In the genomic region with DNA sequence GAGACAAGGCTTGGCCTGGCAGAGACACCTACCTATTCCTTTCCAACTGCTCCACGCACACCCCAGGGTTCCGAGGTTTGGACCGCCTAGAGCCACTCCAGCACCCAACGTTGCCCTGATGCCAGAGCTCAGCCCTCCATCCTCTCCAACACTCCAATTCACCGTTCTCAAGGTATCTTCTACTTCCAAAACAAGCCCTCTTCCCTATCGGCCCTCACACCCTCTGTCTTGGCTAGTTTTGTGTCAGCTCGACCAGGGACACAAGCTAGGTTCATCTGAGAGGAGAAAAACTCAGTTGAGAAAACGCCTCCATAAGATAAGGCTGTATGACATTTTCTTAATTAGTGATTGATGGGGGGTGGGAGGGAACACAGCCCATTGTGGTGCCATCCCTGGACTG, we compare ENCODE assay signal across 8 mouse cellular contexts. TPM values are rescaled to one million over a fixed set of nuclear protein-coding genes. Genes with fewer than 3 reads are reported as not detected.
DNase-seq lines count a peak whose midpoint lies in the region; ATAC-seq and TF ChIP-seq lines count a peak whose summit lies in the region.

A gene (minus strand): TSS at position 101 of the 400 bp plus-strand sequence.

- no peak; the same call in 1 of the 2 replicates for ATAC-seq in forebrain, embryonic 11.5 days (replicated peaks; ENCODE audit: low FRiP score)
- ATAC-seq in hematopoietic stem cell, adult 5-6 weeks (replicated peaks in 1 of 2; ENCODE audit: insufficient read depth in 1 of 2, low FRiP score in 2 of 2, low TSS enrichment in 1 of 2, low read depth in 1 of 2, poor library complexity in 2 of 2, severe bottlenecking in 2 of 2): peak in 1 of 2 experiments; percentile 12; a peak in 1 of 4 replicates
- ATAC-seq in liver, embryonic 11.5 days (replicated peaks; ENCODE audit: low FRiP score): 0 out of 2 replicates have a peak, but pooled peaks have one; percentile 18
- ATAC-seq in stomach, embryonic 16.5 days (ENCODE audit: insufficient read depth, low FRiP score): no peak
- no peak for ATAC-seq in CD4-positive, CD25-positive, alpha-beta regulatory T cell, adult 4 months

- no peak for TF ChIP-seq POLR2A in spleen, adult 2 months (IDR thresholded peaks at IDR 0.05; ENCODE audit: low read depth, low read length)

- H3K36me3 ChIP-seq in spleen, adult 2 months (ENCODE audit: control insufficient read depth, insufficient read depth, low read length): 0 out of 2 replicates have a peak, but pooled peaks cover 2% of the 10 kb centered on the region
- H3K36me3 ChIP-seq in forebrain, embryonic 11.5 days (ENCODE audit: control insufficient read depth, insufficient read depth, low read length): no peaks in the 10 kb centered on the region
- 0 out of 2 replicates have a peak, but pooled peaks cover 2% of the 10 kb centered on the region for H3K36me3 ChIP-seq in liver, embryonic 11.5 days (ENCODE audit: control insufficient read depth, insufficient read depth, low read length)
- 0 out of 2 replicates have a peak, but pooled peaks cover 3% of the 10 kb centered on the region for H3K36me3 ChIP-seq in stomach, embryonic 16.5 days (ENCODE audit: control insufficient read depth, insufficient read depth, low read length)

- no peak for DNase-seq in spleen, adult 2 months (ENCODE audit: low read depth in 1 of 2, low spot score in 2 of 2)
- DNase-seq in spleen, postnatal 36 days (ENCODE audit: low spot score in 2 of 2): no peak
- no peak for DNase-seq in forebrain, embryonic 11.5 days (ENCODE audit: low spot score)
- no peak for DNase-seq in liver, embryonic 11.5 days (ENCODE audit: low spot score)
- DNase-seq in kidney, adult 18-20 months: no peak

- peak within 1 kb of the TSS; percentile 76 for H3K4me3 ChIP-seq in spleen, adult 2 months (ENCODE audit: extremely low read depth, insufficient read depth, insufficient read length)
- H3K4me3 ChIP-seq in forebrain, embryonic 11.5 days (ENCODE audit: low read depth, low read length): peak within 1 kb of the TSS; percentile 81
- H3K4me3 ChIP-seq in liver, embryonic 11.5 days (ENCODE audit: low read depth, low read length): peak within 1 kb of the TSS; percentile 92
- H3K4me3 ChIP-seq in stomach, embryonic 16.5 days (replicated peaks; ENCODE audit: low read length): peak within 1 kb of the TSS; percentile 86

- H3K27ac ChIP-seq in spleen, adult 2 months (ENCODE audit: insufficient read depth, low read length): peak within 1 kb of the TSS; percentile 45
- H3K27ac ChIP-seq in forebrain, embryonic 11.5 days (ENCODE audit: low read depth, low read length): no peak within 1 kb of the TSS
- H3K27ac ChIP-seq in liver, embryonic 11.5 days (ENCODE audit: low read depth, low read length): peak within 1 kb of the TSS; percentile 48; the same call in 1 of the 2 replicates
- peak within 1 kb of the TSS; percentile 72 for H3K27ac ChIP-seq in stomach, embryonic 16.5 days (ENCODE audit: low read length)

- no peaks in the 10 kb centered on the region for H3K27me3 ChIP-seq in spleen, adult 2 months (ENCODE audit: control insufficient read depth, insufficient read depth, low read length)
- H3K27me3 ChIP-seq in forebrain, embryonic 11.5 days (ENCODE audit: control insufficient read depth, insufficient read depth, low read length): no peaks in the 10 kb centered on the region
- no peaks in the 10 kb centered on the region for H3K27me3 ChIP-seq in liver, embryonic 11.5 days (replicated peaks; ENCODE audit: control insufficient read depth, insufficient read depth, low read length)
- no peaks in the 10 kb centered on the region for H3K27me3 ChIP-seq in stomach, embryonic 16.5 days (ENCODE audit: control insufficient read depth, insufficient read depth, low read length)

- H3K9ac ChIP-seq in forebrain, embryonic 11.5 days (ENCODE audit: low read length): peak within 1 kb of the TSS; percentile 96
- peak within 1 kb of the TSS; percentile 89 for H3K9ac ChIP-seq in liver, embryonic 11.5 days (ENCODE audit: low read depth, low read length)
- H3K9ac ChIP-seq in stomach, embryonic 16.5 days (ENCODE audit: low read length): peak within 1 kb of the TSS; percentile 98

- WGBS in spleen, adult 2 months: 87% methylated on average over 8 of the region's 8 CpGs
- 74% methylated on average over 8 of the region's 8 CpGs for WGBS in forebrain, embryonic 11.5 days
- 72% methylated on average over 8 of the region's 8 CpGs for WGBS in liver, embryonic 11.5 days
- 64% methylated on average over 8 of the region's 8 CpGs for WGBS in stomach, embryonic 16.5 days

- H3K4me1 ChIP-seq in spleen, adult 2 months (ENCODE audit: control insufficient read depth, insufficient read depth, insufficient read length): peaks cover 7% of the 10 kb centered on the region; the same call in 1 of the 2 replicates
- peaks cover 11% of the 10 kb centered on the region for H3K4me1 ChIP-seq in forebrain, embryonic 11.5 days (replicated peaks; ENCODE audit: control insufficient read depth, insufficient read depth, low read length)
- peaks cover 13% of the 10 kb centered on the region for H3K4me1 ChIP-seq in liver, embryonic 11.5 days (replicated peaks; ENCODE audit: control insufficient read depth, insufficient read depth, low read length)
- peaks cover 9% of the 10 kb centered on the region for H3K4me1 ChIP-seq in stomach, embryonic 16.5 days (ENCODE audit: control insufficient read depth, insufficient read depth, low read length)

- peak within 1 kb of the TSS; percentile 90 for H3K4me2 ChIP-seq in forebrain, embryonic 11.5 days (ENCODE audit: low read depth, low read length, severe bottlenecking)
- peak within 1 kb of the TSS; percentile 96 for H3K4me2 ChIP-seq in liver, embryonic 11.5 days
- peak within 1 kb of the TSS; percentile 93 for H3K4me2 ChIP-seq in stomach, embryonic 16.5 days (ENCODE audit: low read depth, low read length)

- no peaks in the 10 kb centered on the region for H3K9me3 ChIP-seq in forebrain, embryonic 11.5 days (ENCODE audit: control insufficient read depth, low read length)
- H3K9me3 ChIP-seq in liver, embryonic 11.5 days (ENCODE audit: control insufficient read depth, low read length): no peaks in the 10 kb centered on the region
- H3K9me3 ChIP-seq in stomach, embryonic 16.5 days (replicated peaks; ENCODE audit: control insufficient read depth, low read length): no peaks in the 10 kb centered on the region

- no peak for TF ChIP-seq CTCF in spleen, adult 2 months (IDR thresholded peaks at IDR 0.05; ENCODE audit: extremely low read depth, insufficient read depth, insufficient read length, insufficient replicate concordance)

RNA-seq across cellular contexts. Expression of the gene that starts here (rescaled TPM):
- 48.1 and 51.6 TPM in 2 replicates for polyA plus RNA-seq in spleen, adult 2 months (2012; rRNA removed)
- polyA plus RNA-seq in forebrain, embryonic 11.5 days (2014; fragmentation: Nextera tagmentation; extraction: Ambion mirVana): 4.2 and 4.6 TPM in 2 replicates
- total RNA-seq in hematopoietic stem cell, adult 5-6 weeks (2017): 9.9 and 16.5 TPM in 2 replicates
- polyA plus RNA-seq in liver, embryonic 11.5 days (2014; fragmentation: Nextera tagmentation; extraction: Ambion mirVana): 2.1 and 3.4 TPM in 2 replicates
- 4.4 and 6.3 TPM in 2 replicates for polyA plus RNA-seq in stomach, embryonic 16.5 days (2015; fragmentation: Nextera tagmentation; extraction: Ambion mirVana)
- 1 to 10 TPM; 2.1 to 3.4 TPM for polyA plus RNA-seq in CD4-positive, CD25-positive, alpha-beta regulatory T cell, adult 4 months (2017; shearing (Covaris generic))
